Mouse (Mus musculus) frontal cortex, adult 2 months (tissue): ENCODE measurements around the gene Il16. TPM values are rescaled to one million over a fixed set of nuclear protein-coding genes. Genes with fewer than 3 reads are reported as not detected.
A peak's percentile ranks its signal among the peaks of the same experiment; 100 is the strongest.

Experiments
- DNase-seq, 2 experiments: peaks; one replicate each; pipeline ENCODE4 v3.0.0; 2022; ENCODE audit warnings: low spot score in 1 of 2; ENCODE audit errors: extremely low spot score in 1 of 2
- polyA plus RNA-seq: library from polyadenylated mRNA; depleted of rRNA; stranded (reverse); fragments of >200 nt; gene quantifications from 2 replicates; pipeline ENCODE4 v1.2.3, GENCODE M21; 2012

The Il16 gene
- polyA plus RNA-seq, 1 experiment, result 2.0 TPM

DNA sequence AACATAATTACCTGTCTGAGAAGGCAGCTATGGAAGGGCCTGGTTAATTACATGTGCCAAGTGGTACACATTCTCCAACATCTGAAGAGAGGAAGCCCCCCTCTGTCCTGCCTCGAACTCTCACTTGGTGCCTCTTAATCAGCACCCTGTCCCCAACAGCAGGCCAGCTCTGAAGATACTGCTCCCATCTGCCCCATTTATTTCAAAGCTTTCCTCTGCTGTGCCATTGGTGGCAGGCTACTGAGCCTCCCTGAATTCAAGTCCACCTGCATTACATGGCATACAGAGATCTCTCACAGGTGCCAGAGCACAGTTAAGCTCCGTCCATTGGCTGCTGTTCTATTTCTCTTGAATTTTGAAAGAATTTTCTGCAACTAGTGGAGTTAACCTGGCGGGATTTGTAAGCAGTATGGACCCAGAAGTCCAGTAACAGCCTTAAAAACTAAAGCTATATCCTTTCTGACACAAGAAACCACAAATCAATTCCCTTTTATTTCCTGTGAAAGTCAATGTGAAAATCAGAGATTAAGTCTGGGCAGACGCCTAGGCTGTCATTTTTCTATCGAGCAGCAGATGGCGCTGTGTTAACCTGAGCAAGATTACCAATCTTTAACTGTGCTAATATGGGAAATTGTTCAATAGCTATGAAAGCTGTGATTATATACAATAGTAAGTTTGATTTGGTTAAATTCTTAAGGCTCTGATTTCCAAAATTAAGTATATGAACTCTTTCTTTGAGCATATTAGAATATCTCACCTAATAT lies 49.9 kb downstream of the Il16 start:
- peak in 1 of 2 experiments; percentile 51 for DNase-seq

DNA sequence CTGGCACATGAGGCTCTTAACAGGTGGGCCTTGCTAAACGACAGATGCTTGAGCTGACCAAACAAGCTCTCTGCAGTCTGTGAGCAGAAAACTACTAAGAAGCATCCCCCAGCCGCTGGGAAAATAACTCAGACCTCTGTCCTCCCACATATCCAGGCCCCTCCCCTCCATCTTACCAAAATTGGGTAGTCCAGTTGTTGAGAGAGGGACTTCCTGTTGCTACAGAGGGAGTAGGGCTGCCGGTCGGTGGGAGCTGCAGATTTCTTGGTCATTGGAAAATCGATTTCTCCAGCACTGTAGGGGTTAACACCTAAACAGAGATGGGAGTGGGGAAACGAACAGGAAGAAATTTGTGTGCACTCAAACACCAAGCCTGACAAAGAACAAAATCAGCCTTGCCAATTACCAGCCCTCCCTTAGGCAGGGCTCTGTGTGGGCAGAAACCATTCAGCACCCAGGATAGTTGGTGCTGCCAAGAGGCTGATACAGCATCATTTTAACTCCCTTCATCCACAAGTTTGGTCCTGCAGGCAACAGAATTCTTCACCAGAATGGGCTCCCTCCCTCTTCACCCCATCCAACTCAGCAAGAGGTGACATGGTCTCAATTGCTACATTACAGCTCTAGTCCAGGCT lies 62.8 kb downstream of the Il16 start:
- no peak for DNase-seq

DNA sequence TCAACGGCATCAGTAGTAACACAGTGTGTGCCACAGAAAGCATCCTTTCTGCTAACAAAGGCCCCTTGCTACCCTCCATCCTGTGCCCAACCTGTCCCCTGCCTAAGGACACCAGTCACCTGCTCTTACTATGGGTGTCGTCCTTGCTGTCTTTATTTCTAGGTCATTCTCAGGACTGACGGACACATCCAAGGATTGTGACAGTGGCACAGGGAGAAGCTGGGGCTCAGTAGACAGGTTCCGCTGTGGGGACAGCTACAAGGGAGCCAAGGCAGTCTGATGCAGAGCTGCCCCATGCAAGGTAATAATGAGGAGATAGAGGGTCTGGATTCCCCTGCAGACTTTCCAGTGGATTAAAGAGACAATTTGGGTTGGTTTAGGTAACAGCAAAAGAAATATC lies 67.0 kb downstream of the Il16 start:
- DNase-seq, result no peak

DNA sequence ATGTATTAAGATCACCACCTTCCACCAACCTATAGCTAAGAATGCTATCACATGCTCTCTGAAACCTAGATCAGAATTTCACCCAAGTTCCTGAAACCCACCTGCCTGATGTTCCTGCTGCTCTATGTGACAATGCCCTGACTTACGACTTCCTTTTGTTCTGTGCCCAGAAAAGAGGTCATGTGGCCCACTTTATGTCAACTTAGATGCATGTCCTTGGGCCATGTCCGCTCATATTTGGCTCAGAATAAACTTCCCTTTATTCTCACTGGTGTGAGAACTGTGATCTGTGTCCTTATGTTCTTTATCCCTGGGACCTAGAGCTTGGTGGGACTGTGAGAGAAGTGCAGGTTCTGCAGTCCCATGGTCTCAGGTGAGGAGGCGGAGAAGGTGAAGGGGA lies 68.2 kb downstream of the Il16 start:
- no peak for DNase-seq

DNA sequence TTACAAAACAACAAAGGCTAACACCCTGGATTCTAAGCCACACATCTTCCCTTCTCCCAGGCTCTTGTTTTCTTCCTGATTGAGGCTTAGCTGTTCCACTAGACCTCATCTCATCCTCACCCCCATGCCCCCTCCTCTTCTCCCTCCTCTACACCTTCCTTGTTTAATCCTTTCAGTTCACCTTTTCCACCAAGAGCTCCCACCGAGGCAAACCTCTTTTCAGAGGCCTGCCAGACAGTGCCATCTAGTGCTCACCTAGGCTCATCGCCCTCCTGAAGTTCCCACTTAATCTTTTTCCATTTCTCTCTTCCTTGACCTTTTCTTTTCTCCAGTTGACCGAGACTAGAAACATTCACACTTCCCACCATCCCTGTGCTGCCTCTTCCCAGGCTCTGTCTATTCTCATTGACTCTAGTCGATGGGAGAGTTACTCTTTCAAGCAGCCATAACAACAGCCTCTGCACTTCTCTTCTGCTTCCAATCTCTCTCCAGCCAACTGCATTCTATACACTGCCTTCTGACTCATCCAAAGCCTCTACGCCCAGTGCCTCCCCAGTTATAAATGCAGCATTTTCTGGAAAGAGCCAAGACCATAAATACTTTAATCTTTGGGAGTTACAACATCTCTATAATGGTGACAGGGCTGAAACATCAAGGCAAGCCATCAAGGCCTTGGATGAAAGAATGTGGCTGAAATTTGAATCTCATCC lies 69.8 kb downstream of the Il16 start:
- peak in 1 of 2 experiments; percentile 58 for DNase-seq

DNA sequence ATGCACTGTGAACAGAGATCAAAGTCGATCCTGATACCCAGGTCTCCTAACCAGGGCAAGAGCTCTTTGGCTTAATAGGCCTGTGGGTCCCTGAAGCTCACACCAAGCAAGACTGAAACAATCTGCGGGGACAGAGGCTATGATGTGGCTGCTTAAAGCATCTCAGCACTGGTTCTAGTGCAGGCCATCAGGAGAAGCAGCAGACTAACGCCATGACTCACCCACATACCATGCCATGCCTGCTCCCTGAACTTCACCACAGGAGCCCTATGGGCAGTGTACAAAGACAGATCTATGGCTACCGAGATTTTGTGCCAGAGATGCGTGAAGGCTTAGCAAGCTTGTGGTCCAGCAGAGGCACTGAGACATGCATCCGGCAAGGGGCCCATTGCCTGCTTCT lies 74.0 kb downstream of the Il16 start:
- no peak for DNase-seq

DNA sequence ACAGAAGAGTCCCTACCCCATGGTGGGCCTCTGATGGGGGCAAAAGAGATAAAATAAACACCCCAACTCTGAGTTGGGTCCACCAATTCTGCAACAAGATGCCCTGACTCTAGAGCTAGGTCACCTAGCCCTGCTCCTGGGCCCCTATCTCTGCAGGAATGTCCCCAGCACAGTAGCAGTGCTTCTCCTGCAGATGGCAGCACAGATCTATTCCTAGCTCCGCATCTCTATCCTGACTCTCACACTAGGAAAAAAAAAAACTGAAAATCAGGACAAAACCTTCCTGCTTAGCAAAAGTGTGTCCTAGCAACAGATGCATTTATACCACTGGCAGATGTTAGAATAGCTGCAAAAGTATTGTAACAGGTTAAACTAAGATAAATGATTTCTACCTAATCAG lies 76.8 kb downstream of the Il16 start:
- peak in 1 of 2 experiments; percentile 81 for DNase-seq

DNA sequence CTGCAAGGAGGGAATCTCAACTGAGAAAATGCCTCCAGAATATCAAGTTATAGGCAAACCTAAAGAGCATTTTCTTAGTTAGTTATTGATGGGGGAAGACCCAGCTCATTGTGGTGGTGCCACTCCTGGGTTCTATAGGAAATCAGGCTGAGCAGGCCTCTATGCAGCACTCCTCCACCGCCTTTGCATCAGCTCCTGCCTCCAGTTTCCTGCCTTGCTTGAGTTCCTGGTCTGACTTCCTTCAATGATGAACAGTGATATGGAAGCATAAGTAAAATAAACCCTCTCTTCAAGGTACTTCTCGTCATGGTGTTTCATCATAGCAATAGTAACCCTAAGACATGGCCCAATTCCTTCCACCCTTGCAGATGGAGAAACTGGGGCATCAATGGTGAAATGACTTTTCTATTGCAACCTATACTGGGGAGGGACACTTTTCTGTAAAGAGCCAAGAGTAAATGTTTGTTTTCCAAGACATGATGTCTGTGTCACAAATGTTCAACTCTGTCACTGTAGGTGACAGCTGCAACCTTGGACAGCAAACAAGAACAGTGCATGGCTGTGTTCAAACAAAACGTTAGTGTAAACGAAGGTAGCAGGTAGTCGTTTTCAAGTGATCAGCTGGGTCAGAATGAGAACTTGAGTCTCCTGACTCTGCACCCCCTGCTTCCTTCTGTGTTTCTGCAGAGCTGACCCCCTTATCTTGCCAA lies 77.4 kb downstream of the Il16 start:
- no peak for DNase-seq

DNA sequence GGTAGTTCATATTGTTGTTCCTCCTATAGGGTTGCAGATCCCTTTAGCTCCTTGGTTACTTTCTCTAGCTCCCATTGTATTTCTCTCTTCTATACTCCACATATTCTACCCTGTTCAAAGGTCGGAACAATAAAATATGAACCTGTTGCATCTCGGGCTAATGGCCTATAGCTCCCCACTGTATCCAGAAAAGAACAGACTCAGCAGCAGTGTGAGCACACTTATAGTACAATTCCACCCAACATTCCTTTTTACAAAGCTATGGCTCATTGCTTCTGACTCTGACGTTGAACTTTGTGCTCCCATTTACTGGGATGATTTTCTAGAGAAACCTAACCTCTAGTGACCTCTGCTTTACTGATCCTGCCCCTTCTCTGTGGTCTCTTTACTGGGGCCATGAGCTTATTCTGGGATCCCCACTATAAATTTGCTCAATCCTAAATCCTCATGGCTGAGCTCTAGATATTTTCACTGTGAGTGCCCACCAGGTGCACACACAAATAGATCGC lies 79.4 kb downstream of the Il16 start:
- DNase-seq, result no peak

DNA sequence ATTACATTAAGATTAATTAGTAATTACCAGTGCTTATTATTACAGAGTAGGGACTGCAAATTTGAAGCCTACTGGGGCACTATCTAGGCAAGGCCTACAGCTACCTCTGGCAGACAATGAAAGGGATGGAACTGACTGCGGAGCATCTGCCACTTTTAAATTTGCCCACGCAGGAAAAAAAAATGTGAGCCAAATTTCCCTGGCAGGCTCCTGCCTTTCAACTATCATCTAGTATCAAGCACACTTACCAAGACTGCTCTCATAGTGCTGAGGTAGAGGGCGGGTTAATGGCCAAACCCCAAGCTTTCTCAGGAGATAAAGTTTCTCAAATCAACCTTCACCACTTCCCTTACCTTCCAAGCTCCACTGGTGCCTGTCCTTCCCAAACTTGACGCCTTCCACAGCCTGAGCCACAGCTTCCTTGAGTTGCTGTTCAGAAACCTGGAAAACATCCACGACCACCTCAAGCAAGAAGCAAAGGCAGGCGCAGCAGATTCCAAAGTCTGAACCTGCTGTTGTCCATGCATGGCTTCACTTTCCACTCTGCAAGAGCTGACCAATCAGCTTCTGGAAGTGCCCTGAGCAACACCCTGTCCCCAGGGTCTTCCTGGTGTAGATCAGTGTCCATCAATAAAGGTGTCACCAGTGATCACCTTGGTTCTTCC lies 82.7 kb downstream of the Il16 start:
- DNase-seq, result peak in 1 of 2 experiments; percentile 42

DNA sequence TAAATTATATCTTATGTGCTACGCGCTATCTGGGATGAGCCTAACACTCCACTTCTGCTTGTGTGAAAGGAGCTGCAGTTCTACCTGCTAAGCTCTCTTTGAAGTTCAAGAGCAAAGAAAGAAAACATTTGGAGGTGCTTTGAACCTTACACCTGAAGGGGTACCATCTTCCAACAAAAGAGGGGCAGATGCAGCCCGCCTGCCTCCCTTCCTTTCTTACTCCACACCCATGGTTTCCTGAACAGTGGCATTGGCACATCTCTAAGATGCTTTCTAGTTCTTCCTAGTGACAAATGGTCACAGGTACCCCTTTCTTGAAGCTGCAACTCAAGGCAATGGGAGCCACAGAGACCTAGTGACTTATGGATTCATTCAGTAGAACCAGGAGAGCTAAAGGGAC lies 83.8 kb downstream of the Il16 start:
- no peak for DNase-seq

DNA sequence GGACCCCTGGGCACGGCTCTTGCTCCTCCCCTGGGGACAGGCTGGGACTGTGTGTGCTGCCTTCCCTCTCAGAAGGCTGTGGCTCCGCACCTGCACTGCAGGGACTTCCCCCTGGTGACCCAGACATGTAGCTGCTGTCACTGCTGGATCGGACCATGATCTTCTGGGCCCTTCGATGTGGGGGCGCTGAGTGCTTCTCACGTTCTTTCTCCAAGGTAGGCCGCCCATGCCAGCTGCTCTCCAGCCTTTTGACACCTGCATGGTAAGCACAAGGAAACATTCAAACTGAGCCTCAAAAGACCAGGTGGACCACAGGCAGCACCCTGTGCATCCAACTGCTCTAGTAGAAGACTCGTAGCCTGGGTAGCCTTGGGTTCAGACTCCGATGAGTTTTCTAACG lies 84.5 kb downstream of the Il16 start:
- DNase-seq, result no peak

DNA sequence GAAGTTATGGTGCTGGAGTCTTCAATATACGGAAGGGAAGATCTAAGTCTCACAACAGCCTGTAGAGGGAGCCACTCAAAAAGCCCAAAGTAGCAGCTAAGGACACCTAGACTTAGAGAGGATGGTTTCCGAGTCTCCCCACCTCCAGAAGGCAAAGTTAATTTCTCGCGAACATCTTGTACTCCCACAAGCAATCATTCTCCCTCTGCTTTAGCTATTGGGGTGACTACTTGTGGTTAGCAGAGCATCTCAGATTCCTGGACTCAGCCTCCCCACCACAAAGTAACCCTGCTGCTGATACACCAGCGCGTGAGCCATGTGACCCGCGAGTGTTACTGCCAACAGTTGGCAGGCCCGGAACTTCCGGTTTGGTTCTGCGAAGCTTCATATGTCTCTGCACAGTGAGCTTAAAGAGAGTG lies 85.2 kb downstream of the Il16 start:
- no peak for DNase-seq

DNA sequence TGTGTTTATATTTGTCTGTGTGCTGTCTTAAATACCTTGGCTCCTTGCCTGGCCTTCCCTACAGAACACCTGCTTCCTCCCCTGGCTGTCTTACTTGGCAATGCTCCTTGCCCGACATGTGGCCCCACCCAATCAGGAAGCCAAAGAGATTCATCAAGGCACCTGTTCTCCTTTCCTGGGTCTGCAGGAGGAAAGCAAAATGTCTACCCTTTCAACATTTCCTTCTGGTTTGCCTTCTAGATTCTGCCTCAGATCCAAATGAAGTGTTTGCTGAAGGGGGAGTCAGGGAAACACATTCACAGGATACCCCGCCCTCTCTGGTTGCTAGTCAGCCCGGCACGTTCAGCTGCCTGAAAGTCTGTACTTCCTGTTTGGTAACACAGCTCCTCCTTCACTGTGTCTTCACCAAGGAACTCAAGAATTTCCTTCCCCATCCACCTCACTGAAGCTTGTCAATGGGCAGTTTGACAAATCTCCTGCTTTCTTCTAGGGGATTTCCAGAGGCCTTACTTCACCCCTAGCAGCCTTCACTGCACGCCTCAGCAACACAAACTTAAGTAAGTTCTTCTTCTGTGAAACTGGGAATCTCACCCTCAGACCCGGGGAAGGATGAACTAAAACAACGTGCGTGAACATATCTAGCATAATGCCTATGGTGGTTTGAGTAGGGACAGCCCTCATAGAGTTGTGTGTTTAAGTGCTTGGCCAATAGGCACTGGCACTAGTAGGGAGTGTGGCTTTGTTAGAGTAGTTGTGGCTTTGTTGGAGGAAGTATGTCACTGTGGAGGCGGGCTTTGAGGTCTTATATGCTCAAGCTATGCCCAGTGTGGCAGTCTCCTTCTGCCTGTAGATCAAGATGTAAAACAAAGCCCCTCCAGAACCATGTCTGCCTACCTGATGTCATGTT lies 86.1 kb downstream of the Il16 start:
- DNase-seq, result no peak

DNA sequence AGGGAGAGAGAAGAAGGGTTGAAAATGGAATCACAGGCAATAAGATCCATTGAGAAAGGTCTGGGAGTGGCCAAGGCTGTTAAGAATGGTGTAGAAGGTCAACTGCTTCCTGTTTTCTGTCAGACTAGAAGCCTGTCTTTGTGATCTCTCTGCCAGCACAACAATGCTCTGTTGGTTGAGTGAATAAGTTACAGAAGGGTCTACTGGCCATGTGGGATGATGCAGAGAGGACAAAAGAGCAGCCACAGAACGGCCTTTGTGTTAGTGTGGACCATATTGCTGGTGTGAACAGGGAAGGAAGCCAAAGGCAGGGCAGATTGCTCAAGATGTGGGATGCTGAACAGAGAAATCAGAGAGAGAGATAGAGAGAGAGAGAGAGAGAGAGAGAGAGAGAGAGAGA lies 86.8 kb downstream of the Il16 start:
- DNase-seq, result no peak

DNA sequence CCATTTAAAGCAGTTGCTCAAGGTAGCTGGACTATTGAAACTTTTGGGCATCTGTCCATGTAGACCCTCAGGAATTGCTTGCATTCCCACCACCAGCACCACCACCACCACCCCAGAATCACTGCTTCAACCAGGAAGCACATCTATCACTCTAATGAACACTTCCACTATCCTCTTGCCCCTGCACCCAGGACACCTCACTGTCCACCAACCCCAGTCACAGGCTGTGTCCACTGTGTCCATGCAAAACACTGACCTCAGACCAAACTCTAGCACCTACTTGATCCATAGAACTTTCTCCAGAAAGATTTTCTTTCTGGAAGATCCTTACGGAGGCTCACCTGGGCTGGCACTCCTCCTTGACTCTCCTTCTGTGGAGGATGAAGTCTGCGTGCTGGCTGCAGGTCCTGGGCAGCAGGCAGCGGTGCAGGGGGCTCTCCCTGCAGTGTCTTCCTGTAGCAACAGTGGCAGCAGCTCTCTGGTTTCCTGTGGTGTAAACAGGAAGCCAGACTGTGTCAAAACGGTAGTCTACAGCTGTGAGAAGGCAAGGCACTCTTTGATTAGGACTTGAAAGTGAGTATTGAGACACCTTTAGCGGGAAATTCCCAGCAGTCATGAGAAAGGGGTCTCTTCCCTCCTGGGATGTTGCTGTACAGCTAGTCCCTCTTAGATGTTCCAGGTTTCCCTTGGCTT lies 90.4 kb downstream of the Il16 start:
- no peak for DNase-seq

DNA sequence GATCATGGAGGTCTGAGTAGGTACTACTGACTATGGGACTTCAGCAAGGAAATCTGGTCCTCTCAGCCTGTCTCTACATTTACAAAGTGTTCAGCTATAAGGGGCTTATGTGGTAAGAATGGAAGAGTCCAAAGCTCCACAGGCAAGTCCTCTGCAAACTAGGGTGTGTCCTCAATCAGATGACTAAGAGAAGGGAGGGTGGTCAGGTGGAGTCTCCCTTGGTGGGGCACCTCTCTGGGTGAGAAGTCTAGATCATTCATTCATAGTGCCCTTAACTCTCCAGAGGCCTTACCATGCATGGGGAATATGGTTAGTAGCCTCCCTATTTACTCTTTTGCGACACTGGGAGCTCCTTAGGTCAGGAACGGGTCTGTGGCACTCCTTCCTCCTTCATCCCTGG lies 91.3 kb downstream of the Il16 start:
- DNase-seq, result no peak

DNA sequence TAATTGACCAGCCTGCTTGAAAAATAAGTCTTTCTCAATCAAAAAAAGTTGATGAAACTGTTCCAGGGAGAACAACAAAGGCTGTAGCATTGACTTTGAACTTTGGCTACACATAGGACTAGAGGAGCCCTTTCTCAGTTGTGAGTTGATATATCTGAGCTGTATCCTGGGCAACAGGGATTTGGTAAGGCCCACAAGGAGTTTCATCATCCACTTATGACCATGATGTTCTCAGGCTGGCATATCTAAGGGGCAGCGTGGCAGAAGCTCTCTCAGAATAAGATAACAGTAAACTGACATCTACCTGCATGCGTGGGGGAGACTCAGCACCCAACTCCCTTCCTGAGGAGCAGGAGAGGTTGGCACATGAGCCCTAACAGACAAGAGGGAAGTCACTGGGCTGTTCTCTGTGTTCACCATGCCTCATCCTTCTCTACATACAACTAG lies 91.9 kb downstream of the Il16 start:
- no peak for DNase-seq

DNA sequence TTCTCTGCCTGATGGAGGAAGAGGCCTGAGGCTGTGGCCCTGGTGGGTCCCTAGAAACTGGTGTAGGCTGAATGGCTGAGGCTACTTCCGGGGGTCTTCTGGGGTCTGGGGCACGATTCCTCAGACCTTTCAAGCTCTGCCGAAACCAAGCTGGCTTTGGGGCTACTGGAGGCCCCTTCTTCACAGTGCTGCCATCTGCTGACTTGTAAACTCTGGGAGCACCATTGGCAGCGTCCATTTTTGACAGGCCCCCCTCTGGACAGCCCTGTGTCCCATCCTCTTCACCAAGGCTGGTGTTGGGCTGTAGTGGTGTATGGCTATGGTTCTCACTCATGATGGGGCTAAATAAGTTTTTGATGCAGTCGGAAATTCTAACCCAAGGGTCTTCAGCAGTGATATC lies 93.0 kb downstream of the Il16 start:
- DNase-seq, result no peak
